Mouse (Mus musculus) heart, embryonic 14.5 days (tissue): ENCODE measurements around the gene Tecr. TPM values are rescaled to one million over a fixed set of nuclear protein-coding genes. Genes with fewer than 3 reads are reported as not detected.
A peak's percentile ranks its signal among the peaks of the same experiment; 100 is the strongest.

Experiments
- ATAC-seq: fragments of 200-750 bp; cut with Nextera tagmentation; 2 replicates; pipeline ENCODE4 v1.8.0; 2017; ENCODE audit warnings: low read depth, moderate TSS enrichment; ENCODE audit not compliant: insufficient number of reproducible peaks, insufficient read depth, low FRiP score
- H3K27ac ChIP-seq, 2 experiments: fragments of 200-500 bp in 1 of 2; fragments of 300-500 bp in 1 of 2; sonication (generic) in 1 of 2; replicated peaks in 1 of 2; 2 replicates each; pipeline ENCODE4 v1.5.1; 2012 to 2014; ENCODE audit warnings: low read depth in 2 of 2, low read length in 2 of 2, control low read depth in 1 of 2, mild to moderate bottlenecking in 1 of 2, mixed read lengths in 1 of 2; ENCODE audit not compliant: control insufficient read depth in 1 of 2, insufficient read depth in 1 of 2
- H3K27me3 ChIP-seq: fragments of 300-500 bp; sonication (generic); 2 replicates; pipeline ENCODE4 v1.6.1; 2014; ENCODE audit warnings: mild to moderate bottlenecking, low read length, control low read depth; ENCODE audit not compliant: control insufficient read depth, insufficient read depth
- H3K36me3 ChIP-seq: fragments of 300-500 bp; sonication (generic); 2 replicates; pipeline ENCODE4 v1.6.1; 2014; ENCODE audit warnings: mild to moderate bottlenecking, control low read depth, low read length, mixed read lengths; ENCODE audit not compliant: control insufficient read depth, insufficient read depth
- H3K4me1 ChIP-seq, 2 experiments: fragments of 200-500 bp in 1 of 2; fragments of 300-500 bp in 1 of 2; sonication (generic) in 1 of 2; 2 replicates each; pipeline ENCODE4 v1.6.1; 2012 to 2014; ENCODE audit warnings: low read length in 2 of 2, control low read depth in 1 of 2, mixed read lengths in 1 of 2; ENCODE audit not compliant: control insufficient read depth in 2 of 2, insufficient read depth in 2 of 2
- H3K4me2 ChIP-seq: fragments of 300-500 bp; sonication (generic); 2 replicates; pipeline ENCODE4 v1.6.1; 2014; ENCODE audit warnings: mild to moderate bottlenecking, low read length
- H3K4me3 ChIP-seq, 2 experiments: fragments of 200-500 bp in 1 of 2; fragments of 300-500 bp in 1 of 2; sonication (generic) in 1 of 2; 2 replicates each; pipeline ENCODE4 v1.5.1; 2012 to 2014; ENCODE audit warnings: low read length in 2 of 2, mild to moderate bottlenecking in 2 of 2, control low read depth in 1 of 2, low read depth in 1 of 2, moderate library complexity in 1 of 2; ENCODE audit not compliant: control insufficient read depth in 1 of 2, insufficient read depth in 1 of 2
- H3K9ac ChIP-seq: fragments of 300-500 bp; sonication (generic); 2 replicates; pipeline ENCODE4 v1.6.1; 2014; ENCODE audit warnings: mild to moderate bottlenecking, low read length
- H3K9me3 ChIP-seq: fragments of 300-500 bp; sonication (generic); 2 replicates; pipeline ENCODE4 v1.6.1; 2016; ENCODE audit warnings: low read length, control low read depth; ENCODE audit not compliant: control insufficient read depth
- WGBS: fragments of 180-500 bp; shearing (Covaris S2); extraction: QIAGEN DNeasy Blood & Tissue Kit; methylation state at CpG from one replicate; pipeline ENCODE4 v1.1.7; 2014; 5-methylcytosine and 5-hydroxymethylcytosine counted together
- polyA plus RNA-seq: library from polyadenylated mRNA; unstranded; fragments of >200 nt; fragmentation: Nextera tagmentation; extraction: Ambion mirVana; gene quantifications from 2 replicates; pipeline ENCODE4 v1.2.1, GENCODE M21; 2014

The Tecr gene
- 461 and 507 TPM in 2 replicates for polyA plus RNA-seq

DNA sequence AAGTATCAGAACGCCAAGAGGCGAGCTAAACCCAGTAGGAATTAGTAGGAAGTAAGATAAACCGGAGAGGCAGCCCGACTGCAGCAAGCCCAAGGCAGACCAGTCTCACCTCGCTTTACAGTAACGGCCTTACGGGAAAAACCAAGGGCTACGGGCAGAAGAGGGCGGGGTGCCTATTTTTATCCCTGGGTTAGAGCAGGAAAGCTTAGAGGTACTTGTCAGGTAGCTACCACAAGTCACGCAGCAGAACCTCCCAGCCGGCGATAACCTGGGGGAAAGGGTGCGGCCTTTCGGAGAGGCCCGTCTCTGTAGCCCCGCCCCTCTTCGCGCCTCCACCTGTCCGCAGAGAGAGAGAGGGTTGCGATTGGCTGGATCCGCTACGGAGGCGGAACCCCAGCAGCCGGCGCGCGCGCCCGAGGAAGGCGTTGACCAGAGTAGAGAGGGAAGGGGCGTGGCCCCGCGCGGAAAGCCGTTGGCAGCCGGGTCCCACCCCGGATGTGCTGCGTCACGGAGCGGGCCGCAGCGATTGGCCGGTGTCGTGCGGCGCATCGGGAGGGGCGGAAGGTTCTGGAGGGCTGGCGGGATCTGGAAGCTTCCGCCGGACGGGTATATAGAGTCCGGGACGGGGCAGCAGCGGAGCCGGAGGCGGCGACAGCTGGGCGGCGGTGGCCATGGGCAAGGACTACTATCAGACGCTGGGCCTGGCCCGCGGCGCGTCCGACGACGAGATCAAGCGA, at the start of gene Tecr, which contains the start of gene Dnajb1:
TSS of gene Tecr (minus strand) at position 311 of the 737 bp plus-strand sequence.
TSS of gene Dnajb1 (plus strand) at position 533 of the 737 bp plus-strand sequence.
- Histone ChIP-seq H3K27me3 (no peaks in the 10 kb centered on the region), H3K4me2 (peak within 1 kb of the TSS; percentile 96), H3K9me3 (no peaks in the 10 kb centered on the region), H3K9ac (peak within 1 kb of the TSS; percentile 84), H3K36me3 (peaks cover 34% of the 10 kb centered on the region), H3K27ac (peak within 1 kb of the TSS; percentile 92 to 98), H3K4me3 (peak within 1 kb of the TSS; percentile 67 to 78), H3K4me1 (peaks cover 7 to 19% of the 10 kb centered on the region in 2 experiments)
- peak; percentile 96 for ATAC-seq
- under 1% methylated on average over 66 of the region's 69 CpGs for WGBS

DNA sequence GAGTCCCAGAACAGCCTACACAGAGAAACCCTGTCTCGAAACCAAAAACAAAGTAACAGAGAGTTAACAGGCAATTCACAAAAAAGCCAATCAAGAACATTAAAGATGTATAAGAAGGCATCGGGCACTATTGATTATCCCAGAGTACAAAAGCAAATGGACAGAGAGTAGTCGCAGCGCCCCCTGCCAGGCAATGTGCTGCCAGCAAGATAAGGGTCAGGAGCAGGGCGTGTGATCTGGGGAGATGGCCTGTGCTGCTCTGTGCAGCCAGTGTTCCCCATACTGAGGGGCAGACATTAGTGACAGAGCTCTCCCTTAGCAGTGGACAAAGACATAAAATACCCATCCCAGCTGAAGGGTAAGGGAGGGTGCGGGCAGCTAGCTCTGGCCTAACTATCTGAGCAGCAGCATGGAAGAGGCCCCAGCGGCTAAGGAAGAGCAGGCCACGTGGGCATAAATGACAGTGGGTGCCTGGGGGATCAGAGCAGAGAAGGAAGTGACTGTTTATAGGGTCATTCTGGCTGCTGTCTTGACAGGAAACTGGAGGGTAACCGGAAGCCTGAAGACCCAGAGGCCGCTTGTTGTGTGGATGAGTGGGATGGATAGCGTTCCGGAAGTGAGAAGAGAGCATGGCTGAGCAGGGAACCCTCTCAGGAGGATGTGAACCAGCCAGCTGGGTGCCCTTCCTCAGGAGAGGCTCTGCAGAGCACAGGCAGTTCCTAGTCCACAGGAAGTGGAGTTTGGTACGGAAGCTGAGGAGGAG, 48.9 kb upstream of the Tecr start:
- peaks cover 21 to 31% of the 10 kb centered on the region in 2 experiments for H3K4me1 ChIP-seq
- no peaks in the 10 kb centered on the region for H3K27me3 ChIP-seq
- no peak overlapping the region for H3K9ac ChIP-seq
- H3K36me3 ChIP-seq: peaks cover 6% of the 10 kb centered on the region; the same call in 1 of the 2 replicates
- no peak for ATAC-seq
- H3K27ac ChIP-seq: peak overlapping the region; percentile 41 to 47; a peak in 2 of 4 replicates
- H3K4me3 ChIP-seq: no peak overlapping the region
- no peaks in the 10 kb centered on the region for H3K9me3 ChIP-seq
- WGBS: 73% methylated on average over 13 of the region's 13 CpGs
- no peak overlapping the region for H3K4me2 ChIP-seq

DNA sequence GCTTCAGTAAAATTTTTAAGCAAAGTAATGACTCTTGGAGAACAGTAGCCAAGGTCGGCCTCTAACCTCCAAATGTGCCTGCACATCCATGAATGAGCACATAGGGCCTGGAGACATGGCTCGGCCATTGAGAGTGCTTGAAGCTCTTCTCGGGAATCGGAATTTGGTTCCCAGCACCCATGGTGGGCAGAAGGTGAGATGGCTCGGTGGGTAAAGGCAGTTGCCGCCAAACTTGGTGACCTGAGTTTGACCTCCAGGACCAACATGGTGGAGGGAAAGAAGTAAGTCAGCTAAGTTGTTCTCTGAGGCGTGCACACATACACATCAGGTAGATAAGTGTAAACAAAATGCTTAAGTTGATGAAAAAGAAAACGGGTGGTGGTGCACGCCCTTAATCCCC, 48.3 kb upstream of the Tecr start:
- Histone ChIP-seq H3K4me1 (peaks cover 16 to 26% of the 10 kb centered on the region in 2 experiments), H3K27ac (no peak overlapping the region), H3K27me3 (no peaks in the 10 kb centered on the region), H3K36me3 (peaks cover 6% of the 10 kb centered on the region; the same call in 1 of the 2 replicates), H3K4me3 (no peak overlapping the region), H3K9ac (no peak overlapping the region), H3K4me2 (no peak overlapping the region), H3K9me3 (no peaks in the 10 kb centered on the region)
- 89% methylated on average over 9 of the region's 9 CpGs for WGBS
- no peak for ATAC-seq

DNA sequence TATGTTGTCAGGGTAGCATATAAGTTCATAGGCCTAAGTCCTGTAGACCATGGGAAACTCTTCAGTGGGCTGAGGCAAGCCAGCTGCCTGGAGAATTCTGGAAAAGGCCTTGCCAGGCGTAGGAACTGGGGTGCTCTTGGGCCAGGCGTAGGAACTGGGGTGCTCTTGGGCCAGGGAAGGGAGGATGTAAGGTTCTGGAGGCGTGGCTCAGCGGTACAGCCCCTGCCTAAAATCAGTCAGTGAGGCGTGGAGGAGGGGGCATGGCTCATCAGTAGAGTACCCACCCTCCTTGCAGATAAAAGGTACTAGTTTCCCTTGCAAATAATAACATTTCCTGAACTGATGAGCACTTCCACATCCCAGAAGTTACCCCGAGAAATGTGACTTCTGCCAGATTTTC, 47.0 kb upstream of the Tecr start:
- WGBS: 90% methylated on average over 6 of the region's 6 CpGs
- peaks cover 6% of the 10 kb centered on the region; the same call in 1 of the 2 replicates for H3K36me3 ChIP-seq
- no peak overlapping the region for H3K27ac ChIP-seq
- H3K4me2 ChIP-seq: no peak overlapping the region
- ATAC-seq: no peak
- peaks cover 9 to 12% of the 10 kb centered on the region in 2 experiments for H3K4me1 ChIP-seq
- H3K9ac ChIP-seq: no peak overlapping the region
- no peak overlapping the region for H3K4me3 ChIP-seq
- no peaks in the 10 kb centered on the region for H3K27me3 ChIP-seq
- no peaks in the 10 kb centered on the region for H3K9me3 ChIP-seq

DNA sequence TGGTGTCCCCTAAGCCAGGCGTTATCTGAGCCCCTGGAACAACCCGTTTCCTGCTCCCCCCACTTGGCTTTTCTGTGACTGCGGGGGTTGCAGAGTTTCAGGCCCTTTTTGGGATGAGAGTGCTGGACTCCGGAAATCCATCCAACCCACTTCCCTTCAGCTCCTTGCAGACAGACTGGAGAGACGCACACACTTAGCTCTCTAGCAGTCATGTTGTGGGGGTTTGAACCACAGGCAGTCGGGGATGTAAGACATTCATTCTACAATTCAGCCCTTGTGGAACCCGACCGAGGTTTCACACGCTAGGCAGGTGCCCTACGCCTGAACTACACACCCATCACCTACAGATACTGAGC, 45.9 kb upstream of the Tecr start:
- Histone ChIP-seq H3K4me2 (peak overlapping the region; percentile 74), H3K4me1 (peaks cover 9 to 12% of the 10 kb centered on the region in 2 experiments), H3K27ac (peak overlapping the region; percentile 50 to 77; a peak in 3 of 4 replicates), H3K27me3 (no peaks in the 10 kb centered on the region), H3K4me3 (peak overlapping the region; percentile 95 to 98), H3K9me3 (no peaks in the 10 kb centered on the region), H3K36me3 (peaks cover 6% of the 10 kb centered on the region; the same call in 1 of the 2 replicates), H3K9ac (peak overlapping the region; percentile 93)
- 33% methylated on average over 10 of the region's 10 CpGs for WGBS
- ATAC-seq: no peak

DNA sequence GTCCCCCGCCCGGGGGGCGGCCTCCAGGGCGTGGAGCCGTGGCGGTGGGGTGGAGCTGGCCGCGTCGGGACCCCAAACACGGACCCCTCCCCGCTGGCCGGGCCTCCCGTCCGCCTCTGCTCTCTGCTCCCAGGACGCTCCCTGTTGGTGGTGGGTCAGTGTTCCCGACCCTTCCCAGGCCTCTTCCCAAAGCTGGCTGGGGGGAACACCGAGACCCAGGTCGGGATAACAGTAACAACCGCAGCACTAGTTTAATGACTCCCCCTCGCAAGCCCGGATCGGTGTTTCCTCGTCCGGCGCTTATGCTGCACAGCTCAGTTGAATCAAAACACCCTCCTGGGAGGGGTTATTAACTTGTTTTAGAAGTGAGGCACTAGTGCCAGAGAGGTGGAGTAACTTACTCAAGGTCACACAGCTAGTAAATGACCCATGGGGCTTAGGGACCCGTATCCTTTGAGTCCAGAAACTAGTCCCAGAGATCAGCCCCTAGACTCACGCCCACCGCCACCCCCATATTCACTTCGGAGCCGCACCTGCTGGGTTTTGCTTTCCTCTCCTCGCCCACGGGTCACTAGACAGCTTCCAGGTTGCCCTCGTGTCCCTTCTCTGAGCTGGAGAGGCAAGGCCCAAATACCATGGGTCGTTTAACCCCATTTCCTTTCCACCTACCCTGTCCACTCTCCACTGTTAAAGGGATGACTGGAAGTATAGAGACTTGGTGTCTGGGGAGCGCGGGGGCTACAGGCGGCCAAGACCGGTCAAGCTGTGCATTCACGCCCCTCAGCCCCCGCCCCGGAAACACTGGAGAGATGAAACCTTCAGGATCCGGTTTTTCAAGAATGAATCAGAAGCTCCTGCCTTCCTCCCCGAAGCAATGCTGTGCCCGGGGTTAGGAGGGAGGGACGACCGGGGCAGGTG, 45.2 kb upstream of the Tecr start:
- H3K9ac ChIP-seq: peak overlapping the region; percentile 93
- ATAC-seq: peak; percentile 31
- H3K4me1 ChIP-seq: peaks cover 9 to 12% of the 10 kb centered on the region in 2 experiments
- peak overlapping the region; percentile 50 to 77 for H3K27ac ChIP-seq
- H3K27me3 ChIP-seq: no peaks in the 10 kb centered on the region
- H3K4me3 ChIP-seq: peak overlapping the region; percentile 95 to 98
- peak overlapping the region; percentile 74 for H3K4me2 ChIP-seq
- H3K9me3 ChIP-seq: no peaks in the 10 kb centered on the region
- under 1% methylated on average over 43 of the region's 46 CpGs for WGBS
- peaks cover 6% of the 10 kb centered on the region; the same call in 1 of the 2 replicates for H3K36me3 ChIP-seq
